Mouse (Mus musculus) embryonic facial prominence, embryonic 10.5 days (tissue): ENCODE data around the gene Cd164. TPM values are rescaled to one million over a fixed set of nuclear protein-coding genes. Genes with fewer than 3 reads are reported as not detected.

Experiments
- DNase-seq: peaks from one replicate; pipeline ENCODE4 v3.0.0-alpha.2; 2017; ENCODE audit warnings: low spot score
- H3K27ac ChIP-seq: fragments of 300-500 bp; sonication (generic); replicated peaks from 2 replicates; pipeline ENCODE4 v1.5.1; 2016; ENCODE audit warnings: mild to moderate bottlenecking
- H3K27me3 ChIP-seq: fragments of 300-500 bp; sonication (generic); replicated peaks from 2 replicates; pipeline ENCODE4 v1.6.1; 2016; ENCODE audit warnings: low read depth, mild to moderate bottlenecking; ENCODE audit not compliant: poor library complexity, severe bottlenecking
- H3K36me3 ChIP-seq: fragments of 300-500 bp; sonication (generic); replicated peaks from 2 replicates; pipeline ENCODE4 v1.6.1; 2016; ENCODE audit warnings: mild to moderate bottlenecking, moderate library complexity
- H3K4me1 ChIP-seq: fragments of 300-500 bp; sonication (generic); 2 replicates; pipeline ENCODE4 v1.6.1; 2016
- H3K4me3 ChIP-seq: fragments of 300-500 bp; sonication (generic); 2 replicates; pipeline ENCODE4 v1.5.1; 2016; ENCODE audit warnings: mild to moderate bottlenecking, moderate library complexity
- H3K9me3 ChIP-seq: fragments of 300-500 bp; sonication (generic); 2 replicates; pipeline ENCODE4 v1.6.1; 2016; ENCODE audit warnings: mild to moderate bottlenecking
- WGBS: fragments of 180-500 bp; shearing (Covaris S2); methylation state at CpG from one replicate; pipeline ENCODE4 v1.1.7; 2016; 5-methylcytosine and 5-hydroxymethylcytosine counted together
- polyA plus RNA-seq: library from polyadenylated mRNA; unstranded; fragments of >200 nt; fragmentation: Nextera tagmentation; extraction: Ambion mirVana; gene quantifications from 2 replicates; pipeline ENCODE4 v1.2.1, GENCODE M21; 2016

Gene Cd164
- 138 and 143 TPM in 2 replicates for polyA plus RNA-seq

- Histone ChIP-seq H3K27ac (peak within 1 kb of the TSS; percentile 100), H3K4me1 (peaks cover 31% of the 10 kb centered on the region), H3K4me3 (peak within 1 kb of the TSS; percentile 89), H3K27me3 (no peaks in the 10 kb centered on the region), H3K36me3 (peaks cover 20% of the 10 kb centered on the region), H3K9me3 (no peaks in the 10 kb centered on the region)
- under 1% methylated on average over 69 of the region's 69 CpGs for WGBS
- DNase-seq: peak; percentile 95
Measured at GRCm38 (mm10) chr10:41518981-41519618, at the start of gene Cd164. Cd164 (plus strand) TSS chr10:41519414.

GRCm38 (mm10) chr10:41470693-41471092, 48.5 kb upstream of the Cd164 start:
- Histone ChIP-seq H3K4me3 (no peak overlapping the region), H3K27me3 (no peaks in the 10 kb centered on the region)

GRCm38 (mm10) chr10:41472534-41472933, 46.7 kb upstream of the Cd164 start:
- Histone ChIP-seq H3K4me3 (no peak overlapping the region), H3K27me3 (no peaks in the 10 kb centered on the region), H3K4me1 (peaks cover 29% of the 10 kb centered on the region), H3K9me3 (no peaks in the 10 kb centered on the region), H3K27ac (no peak overlapping the region), H3K36me3 (peaks cover 6% of the 10 kb centered on the region; the same call in 1 of the 2 replicates)
- DNase-seq: no peak

More at GRCm38 (mm10) chr10:41470693-41471092, 48.5 kb upstream of the Cd164 start:
- Histone ChIP-seq H3K27ac (no peak overlapping the region), H3K4me1 (peaks cover 11% of the 10 kb centered on the region), H3K36me3 (peaks cover 19% of the 10 kb centered on the region), H3K9me3 (no peaks in the 10 kb centered on the region)
- 86% methylated on average over 3 of the region's 3 CpGs for WGBS
- no peak for DNase-seq

- Histone ChIP-seq H3K9me3 (no peaks in the 10 kb centered on the region), H3K27ac (no peak overlapping the region), H3K4me3 (no peak overlapping the region), H3K27me3 (no peaks in the 10 kb centered on the region), H3K36me3 (peaks cover 7% of the 10 kb centered on the region; the same call in 1 of the 2 replicates), H3K4me1 (peaks cover 34% of the 10 kb centered on the region)
- 79% methylated on average over 5 of the region's 5 CpGs for WGBS
- no peak for DNase-seq
Measured at GRCm38 (mm10) chr10:41472962-41473481, 46.2 kb upstream of the Cd164 start.

GRCm38 (mm10) chr10:41473782-41474468, 45.3 kb upstream of the Cd164 start:
- H3K9me3 ChIP-seq: no peaks in the 10 kb centered on the region
- H3K4me1 ChIP-seq: peaks cover 39% of the 10 kb centered on the region
- H3K27me3 ChIP-seq: no peaks in the 10 kb centered on the region
- 82% methylated on average over 6 of the region's 6 CpGs for WGBS
- no peak overlapping the region for H3K27ac ChIP-seq
- H3K36me3 ChIP-seq: peaks cover 10% of the 10 kb centered on the region
- H3K4me3 ChIP-seq: no peak overlapping the region
- no peak for DNase-seq

GRCm38 (mm10) chr10:41474981-41475391, 44.2 kb upstream of the Cd164 start:
- Histone ChIP-seq H3K27ac (no peak overlapping the region), H3K4me3 (no peak overlapping the region), H3K36me3 (peaks cover 20% of the 10 kb centered on the region), H3K27me3 (no peaks in the 10 kb centered on the region), H3K9me3 (no peaks in the 10 kb centered on the region), H3K4me1 (peaks cover 39% of the 10 kb centered on the region)
- DNase-seq: no peak
- 79% methylated on average over 1 of the region's 1 CpGs for WGBS

GRCm38 (mm10) chr10:41476171-41477017, 42.8 kb upstream of the Cd164 start, which contains the start of gene Mical1:
Mical1 (plus strand) TSS chr10:41476314.
- Histone ChIP-seq H3K27me3 (no peaks in the 10 kb centered on the region), H3K9me3 (no peaks in the 10 kb centered on the region), H3K27ac (peak within 1 kb of the TSS; percentile 93), H3K4me3 (peak within 1 kb of the TSS; percentile 74), H3K36me3 (peaks cover 33% of the 10 kb centered on the region), H3K4me1 (peaks cover 45% of the 10 kb centered on the region)
- peak; percentile 75 for DNase-seq
- WGBS: under 1% methylated on average over 35 of the region's 35 CpGs

- H3K36me3 ChIP-seq: peaks cover 39% of the 10 kb centered on the region
- H3K9me3 ChIP-seq: no peaks in the 10 kb centered on the region
- H3K27me3 ChIP-seq: no peaks in the 10 kb centered on the region
- H3K27ac ChIP-seq: peak overlapping the region; percentile 93
- peak overlapping the region; percentile 74 for H3K4me3 ChIP-seq
- DNase-seq: peak; percentile 70
- WGBS: under 1% methylated on average over 9 of the region's 9 CpGs
- H3K4me1 ChIP-seq: peaks cover 47% of the 10 kb centered on the region
Measured at GRCm38 (mm10) chr10:41477018-41477277, 42.3 kb upstream of the Cd164 start.

- Histone ChIP-seq H3K36me3 (peaks cover 45% of the 10 kb centered on the region), H3K4me3 (peak overlapping the region; percentile 74), H3K4me1 (peaks cover 47% of the 10 kb centered on the region), H3K27ac (peak overlapping the region; percentile 93), H3K9me3 (no peaks in the 10 kb centered on the region), H3K27me3 (no peaks in the 10 kb centered on the region)
- WGBS: 3% methylated on average over 20 of the region's 20 CpGs
- peak; percentile 78 for DNase-seq
Measured at GRCm38 (mm10) chr10:41477278-41478181, 41.7 kb upstream of the Cd164 start.

GRCm38 (mm10) chr10:41479961-41480360, 39.3 kb upstream of the Cd164 start:
- WGBS: 88% methylated on average over 3 of the region's 3 CpGs
- Histone ChIP-seq H3K4me1 (peaks cover 44% of the 10 kb centered on the region), H3K9me3 (no peaks in the 10 kb centered on the region), H3K36me3 (peaks cover 69% of the 10 kb centered on the region), H3K27ac (no peak overlapping the region), H3K27me3 (no peaks in the 10 kb centered on the region), H3K4me3 (no peak overlapping the region)
- no peak for DNase-seq

- peaks cover 82% of the 10 kb centered on the region for H3K36me3 ChIP-seq
- peaks cover 31% of the 10 kb centered on the region for H3K4me1 ChIP-seq
- no peaks in the 10 kb centered on the region for H3K9me3 ChIP-seq
- WGBS: 73% methylated on average over 33 of the region's 33 CpGs
- H3K4me3 ChIP-seq: no peak overlapping the region
- no peaks in the 10 kb centered on the region for H3K27me3 ChIP-seq
- DNase-seq: no peak
- no peak overlapping the region for H3K27ac ChIP-seq
Measured at GRCm38 (mm10) chr10:41480938-41481880, 38.0 kb upstream of the Cd164 start.
